Comparison of ENCODE assay signal across 9 mouse cellular contexts in genomic region chr9:52167084-52167483, GRCm38 (mm10). TPM values are rescaled to one million over a fixed set of nuclear protein-coding genes. Genes with fewer than 3 reads are reported as not detected.
DNase-seq lines count a peak whose midpoint lies in the region; ATAC-seq and TF ChIP-seq lines count a peak whose summit lies in the region.
"Had no signal": no experiment of that assay in that cellular context is flagged by ENCODE, and none has a peak within 500 bp of the region (broad histone marks: within the 10 kb centered on the region; RNA-seq: fewer than 3 reads in every experiment).

No protein-coding gene starts in this region.

- H3K9ac ChIP-seq in hindbrain, embryonic 14.5 days, result peak overlapping the region; percentile 99
- H3K9ac ChIP-seq in midbrain, embryonic 14.5 days (replicated peaks; ENCODE audit: low read length), result peak overlapping the region; percentile 100

- no peaks in the 10 kb centered on the region for H3K27me3 ChIP-seq in kidney, adult 2 months (replicated peaks; ENCODE audit: control insufficient read depth, insufficient read depth, low read length)
- H3K27me3 ChIP-seq in hindbrain, embryonic 14.5 days (ENCODE audit: control insufficient read depth, insufficient read depth, low read length), result no peaks in the 10 kb centered on the region
- no peaks in the 10 kb centered on the region for H3K27me3 ChIP-seq in midbrain, embryonic 14.5 days (ENCODE audit: control insufficient read depth, insufficient read depth, low read length)
- H3K27me3 ChIP-seq: Patski had no signal

- ATAC-seq in hindbrain, embryonic 14.5 days (ENCODE audit: low FRiP score), result no peak
- ATAC-seq in midbrain, embryonic 14.5 days (ENCODE audit: low FRiP score, low TSS enrichment), result no peak

- H3K4me2 ChIP-seq in hindbrain, embryonic 14.5 days (replicated peaks), result peak overlapping the region; percentile 60
- peak overlapping the region; percentile 72 for H3K4me2 ChIP-seq in midbrain, embryonic 14.5 days (ENCODE audit: low read length)

- H3K4me3 ChIP-seq in kidney, adult 2 months (ENCODE audit: insufficient read depth, low read depth, low read length), result peak overlapping the region; percentile 94
- H3K4me3 ChIP-seq in bone marrow macrophage, adult 2 months (ENCODE audit: insufficient read depth, low read length), result peak overlapping the region; percentile 39
- peak overlapping the region; percentile 91 for H3K4me3 ChIP-seq in hindbrain, embryonic 14.5 days (replicated peaks; ENCODE audit: low read length)
- H3K4me3 ChIP-seq in midbrain, embryonic 14.5 days (replicated peaks; ENCODE audit: low read depth, low read length), result peak overlapping the region; percentile 94

- no peak for TF ChIP-seq CTCF in kidney, adult 2 months (conservative IDR thresholded peaks at IDR 0.05; ENCODE audit: insufficient read depth, insufficient read length, low read depth, low read length)
- no peak for TF ChIP-seq CTCF in bone marrow macrophage, adult 2 months (IDR thresholded peaks at IDR 0.05; ENCODE audit: low read depth, low read length)

- H3K4me1 ChIP-seq in kidney, adult 2 months (ENCODE audit: control insufficient read depth, insufficient read depth, low read length), result peaks cover 9% of the 10 kb centered on the region
- H3K4me1 ChIP-seq in bone marrow macrophage, adult 2 months (ENCODE audit: control insufficient read depth, insufficient read depth, low read length), result peaks cover 37% of the 10 kb centered on the region
- H3K4me1 ChIP-seq in hindbrain, embryonic 14.5 days (replicated peaks; ENCODE audit: control insufficient read depth, insufficient read depth, low read length), result peaks cover 28% of the 10 kb centered on the region
- H3K4me1 ChIP-seq in midbrain, embryonic 14.5 days (ENCODE audit: control insufficient read depth, insufficient read depth, low read length), result peaks cover 30% of the 10 kb centered on the region

- WGBS in kidney, adult 2 months, result 9% methylated on average over 3 of the region's 3 CpGs
- 4% methylated on average over 3 of the region's 3 CpGs for WGBS in hindbrain, embryonic 14.5 days
- 4% methylated on average over 3 of the region's 3 CpGs for WGBS in midbrain, embryonic 14.5 days

- no peaks in the 10 kb centered on the region for H3K9me3 ChIP-seq in hindbrain, embryonic 14.5 days (ENCODE audit: control insufficient read depth, low read length)
- no peaks in the 10 kb centered on the region for H3K9me3 ChIP-seq in midbrain, embryonic 14.5 days (ENCODE audit: control insufficient read depth, low read length)

- no peak for TF ChIP-seq POLR2A in kidney, adult 2 months (IDR thresholded peaks at IDR 0.05; ENCODE audit: low read depth, low read length)
- TF ChIP-seq POLR2A in bone marrow macrophage, adult 2 months (IDR thresholded peaks at IDR 0.05; ENCODE audit: borderline replicate concordance, low read depth, low read length), result no peak

- H3K36me3 ChIP-seq in kidney, adult 2 months (ENCODE audit: control insufficient read depth, insufficient read depth, low read length), result no peaks in the 10 kb centered on the region
- no peaks in the 10 kb centered on the region for H3K36me3 ChIP-seq in hindbrain, embryonic 14.5 days (replicated peaks; ENCODE audit: control insufficient read depth, insufficient read depth)
- no peaks in the 10 kb centered on the region for H3K36me3 ChIP-seq in midbrain, embryonic 14.5 days (ENCODE audit: control insufficient read depth, insufficient read depth, low read length)

- H3K27ac ChIP-seq in kidney, adult 2 months (ENCODE audit: insufficient read depth, low read depth, low read length), result peak overlapping the region; percentile 89
- H3K27ac ChIP-seq in bone marrow macrophage, adult 2 months (ENCODE audit: insufficient read depth, low read depth, low read length), result no peak overlapping the region
- H3K27ac ChIP-seq in hindbrain, embryonic 14.5 days, result peak overlapping the region; percentile 99
- H3K27ac ChIP-seq in midbrain, embryonic 14.5 days (replicated peaks; ENCODE audit: low read depth, low read length), result no peak overlapping the region

- DNase-seq in kidney, adult 2 months, result no peak
- no peak for DNase-seq in kidney, postnatal 4 days
- DNase-seq in hindbrain, embryonic 14.5 days (ENCODE audit: low spot score), result no peak
- DNase-seq in midbrain, embryonic 14.5 days, result no peak
- no peak for DNase-seq in Muller cell, postnatal 12 days (ENCODE audit: inconsistent ontology term)
- no peak for DNase-seq in testis, postnatal 14 days (ENCODE audit: low spot score)
- DNase-seq in left cerebral cortex, adult 8-10 months (ENCODE audit: low spot score in 2 of 2), result no peak

RNA-seq across cellular contexts. Expression of gene Zc3h12c, which starts 1.3 kb away (rescaled TPM):
- polyA plus RNA-seq in kidney, adult 2 months (2012; rRNA removed), result 6.0 and 6.3 TPM in 2 replicates
- polyA plus RNA-seq in bone marrow macrophage, adult 2 months (2012; ENCODE audit: insufficient read depth, insufficient read length, missing spikeins), result 10.1 and 10.8 TPM in 2 replicates
- polyA plus RNA-seq in hindbrain, embryonic 14.5 days (2014; fragmentation: Nextera tagmentation; extraction: Ambion mirVana), result 7.1 and 7.2 TPM in 2 replicates
- polyA plus RNA-seq in midbrain, embryonic 14.5 days (2014; fragmentation: Nextera tagmentation; extraction: Ambion mirVana), result 10.9 and 12.3 TPM in 2 replicates
- 10 to 100 TPM; 12.1 to 13.6 (median 13.3) TPM for total RNA-seq in left cerebral cortex, adult 8-10 months (2022)

Comparison
In these comparisons a context has a peak if more than half of its experiments do, and no peak if none do; other contexts are left out.
1. H3K27ac ChIP-seq: peak in kidney, adult 2 months (single experiment) and hindbrain, embryonic 14.5 days (single experiment); none in bone marrow macrophage, adult 2 months (single experiment) and midbrain, embryonic 14.5 days (single experiment).
2. H3K4me3 ChIP-seq: peak in every context shown above with its lines; median percentile 94 in kidney, adult 2 months; 94 in midbrain, embryonic 14.5 days; 91 in hindbrain, embryonic 14.5 days; 39 in bone marrow macrophage, adult 2 months.